Mouse (Mus musculus): ENCODE data around the gene Sptlc3. TPM values are rescaled to one million over a fixed set of nuclear protein-coding genes. Genes with fewer than 3 reads are reported as not detected.

Gene Sptlc3
- total and polyA plus RNA-seq, 3 experiments = 0.06 TPM; not detected in 2

- peak overlapping the region; percentile 23; the same call in 1 of the 2 replicates for H3K27ac ChIP-seq
- TF ChIP-seq EP300 (IDR thresholded peaks at IDR 0.05; ENCODE audit: insufficient read depth, low read depth, low read length) (no peak), CTCF (IDR thresholded peaks at IDR 0.05) (peak; percentile 35)
Observed at GRCm38 (mm10) chr2:139678275-139679140, 184.8 kb downstream of the Sptlc3 start.

GRCm38 (mm10) chr2:139682540-139682939 is 188.8 kb downstream of the Sptlc3 start:
- Histone ChIP-seq H3K4me1 (ENCODE audit: control insufficient read depth, insufficient read depth, low read length) (no peaks in the 10 kb centered on the region), H3K27me3 (ENCODE audit: control insufficient read depth, insufficient read depth, low read length) (no peaks in the 10 kb centered on the region), H3K36me3 (ENCODE audit: control insufficient read depth, insufficient read depth, low read length) (no peaks in the 10 kb centered on the region), H3K27ac (no peak overlapping the region), H3K9ac (ENCODE audit: low read depth, low read length) (no peak overlapping the region), H3K79me2 (replicated peaks; ENCODE audit: control insufficient read depth, insufficient read depth, low read length) (no peaks in the 10 kb centered on the region), H3K4me3 (no peak overlapping the region)
- no peak for DNase-seq
- TF ChIP-seq CTCF (IDR thresholded peaks at IDR 0.05) (no peak), POLR2A (IDR thresholded peaks at IDR 0.05; ENCODE audit: insufficient read depth, low read depth, low read length) (no peak), EP300 (IDR thresholded peaks at IDR 0.05; ENCODE audit: insufficient read depth, low read depth, low read length) (no peak)
- intact Hi-C loops (cut with DNase I) = no loop called here
- 61% methylated on average over 3 of the region's 3 CpGs for WGBS

More at GRCm38 (mm10) chr2:139678275-139679140, 184.8 kb downstream of the Sptlc3 start:
- Histone ChIP-seq H3K4me3 (peak overlapping the region; percentile 59), H3K79me2 (replicated peaks; ENCODE audit: control insufficient read depth, insufficient read depth, low read length) (no peaks in the 10 kb centered on the region), H3K4me1 (ENCODE audit: control insufficient read depth, insufficient read depth, low read length) (no peaks in the 10 kb centered on the region), H3K36me3 (ENCODE audit: control insufficient read depth, insufficient read depth, low read length) (no peaks in the 10 kb centered on the region), H3K27me3 (ENCODE audit: control insufficient read depth, insufficient read depth, low read length) (no peaks in the 10 kb centered on the region), H3K9ac (ENCODE audit: low read depth, low read length) (peak overlapping the region; percentile 48)
- peak in 1 of 2 experiments; percentile 48 for DNase-seq
- 2% methylated on average over 81 of the region's 84 CpGs for WGBS
- intact Hi-C loops (cut with DNase I) = loop anchor here (5.0 kb wide), 1 partner anchor 86 kb away; no protein-coding TSS in a partner anchor

Other genes with a start within 250 kb of the Sptlc3 start
- 1 to 10 TPM in 1 of 2 experiments, under 1 TPM in 1; 0.91 to 1.0 TPM for gene Ism1, start 184.3 kb downstream of the Sptlc3 start, total RNA-seq (2021)
- gene Ism1, start 184.3 kb downstream of the Sptlc3 start, polyA plus RNA-seq (2012; rRNA removed) = 1.1 and 1.5 TPM in 2 replicates

All from heart, adult 2 months (tissue).